ENCODE assay signal across 8 mouse cellular contexts in genomic region chr5:120505368-120505767, GRCm38 (mm10). TPM values are rescaled to one million over a fixed set of nuclear protein-coding genes. Genes with fewer than 3 reads are reported as not detected.
DNase-seq lines count a peak whose midpoint lies in the region; ATAC-seq and TF ChIP-seq lines count a peak whose summit lies in the region.

No protein-coding gene starts in this region.

- TF ChIP-seq RAD21 in MEL (IDR thresholded peaks at IDR 0.05; ENCODE audit: low read depth, low read length), result peak; percentile 79

- peak in 1 of 2 experiments; percentile 54; a peak in 2 of 4 replicates for TF ChIP-seq POLR2A in MEL (IDR thresholded peaks at IDR 0.05; ENCODE audit: control insufficient read depth in 1 of 2, insufficient read depth in 1 of 2, low read depth in 1 of 2, low read length in 2 of 2, poor library complexity in 1 of 2)

- WGBS in forebrain, embryonic 11.5 days, result 21% methylated on average over 16 of the region's 16 CpGs
- 17% methylated on average over 16 of the region's 16 CpGs for WGBS in lung, embryonic 15.5 days

- H3K27ac ChIP-seq in MEL (ENCODE audit: control insufficient read depth, low read depth, low read length), result no peak overlapping the region
- no peak overlapping the region for H3K27ac ChIP-seq in brown adipose tissue, adult 24 weeks (replicated peaks; ENCODE audit: low read depth, low read length)
- no peak overlapping the region for H3K27ac ChIP-seq in forebrain, embryonic 11.5 days (ENCODE audit: low read depth, low read length)
- H3K27ac ChIP-seq in lung, embryonic 15.5 days, result no peak overlapping the region

- H3K4me3 ChIP-seq in MEL (ENCODE audit: control insufficient read depth in 1 of 2, insufficient read depth in 1 of 2, low read depth in 2 of 2, low read length in 2 of 2), result peak overlapping the region; percentile 61 to 75
- peak overlapping the region; percentile 3; the same call in 1 of the 2 replicates for H3K4me3 ChIP-seq in brown adipose tissue, adult 24 weeks (ENCODE audit: insufficient read depth, low read depth, low read length)
- no peak overlapping the region for H3K4me3 ChIP-seq in forebrain, embryonic 11.5 days (ENCODE audit: low read depth, low read length)
- no peak overlapping the region for H3K4me3 ChIP-seq in lung, embryonic 15.5 days

- H3K36me3 ChIP-seq in MEL (ENCODE audit: control insufficient read depth in 1 of 2, insufficient read depth in 2 of 2, low read length in 2 of 2), result peaks cover 0 to 4% of the 10 kb centered on the region in 2 experiments; a peak in 1 of 4 replicates
- H3K36me3 ChIP-seq in forebrain, embryonic 11.5 days (ENCODE audit: control insufficient read depth, insufficient read depth, low read length), result no peaks in the 10 kb centered on the region
- no peaks in the 10 kb centered on the region for H3K36me3 ChIP-seq in lung, embryonic 15.5 days

- H3K9ac ChIP-seq in MEL (ENCODE audit: control insufficient read depth, low read depth, low read length, poor library complexity, severe bottlenecking), result peak overlapping the region; percentile 63
- H3K9ac ChIP-seq in forebrain, embryonic 11.5 days (ENCODE audit: low read length), result no peak overlapping the region
- no peak overlapping the region for H3K9ac ChIP-seq in lung, embryonic 15.5 days

- no peaks in the 10 kb centered on the region for H3K9me3 ChIP-seq in MEL (replicated peaks; ENCODE audit: insufficient read depth, low read length)
- H3K9me3 ChIP-seq in forebrain, embryonic 11.5 days (ENCODE audit: control insufficient read depth, low read length), result no peaks in the 10 kb centered on the region
- no peaks in the 10 kb centered on the region for H3K9me3 ChIP-seq in lung, embryonic 15.5 days

- TF ChIP-seq CTCF in MEL (IDR thresholded peaks at IDR 0.05 in 2 of 3, conservative IDR thresholded peaks at IDR 0.05 in 1 of 3; ENCODE audit: control insufficient read depth in 1 of 3, insufficient read depth in 1 of 3, low read depth in 2 of 3, low read length in 3 of 3, poor library complexity in 1 of 3, severe bottlenecking in 1 of 3), result peak; percentile 89 to 98 (median 96)

- no peaks in the 10 kb centered on the region for H3K27me3 ChIP-seq in MEL (ENCODE audit: control insufficient read depth in 1 of 2, insufficient read depth in 2 of 2, low read length in 2 of 2)
- no peaks in the 10 kb centered on the region for H3K27me3 ChIP-seq in forebrain, embryonic 11.5 days (ENCODE audit: control insufficient read depth, insufficient read depth, low read length)
- no peaks in the 10 kb centered on the region for H3K27me3 ChIP-seq in lung, embryonic 15.5 days

- intact Hi-C loops in heart, postnatal 10 days (cut with DNase I), result loop anchor here (1.0 to 5.0 kb wide), 3 partner anchors 82 to 167 kb away; partner anchors contain the start of genes Iqcd and Tpcn1

- H3K4me1 ChIP-seq in MEL (ENCODE audit: control insufficient read depth in 1 of 2, insufficient read depth in 2 of 2, low read length in 2 of 2), result peaks cover 0 to 10% of the 10 kb centered on the region in 2 experiments
- peaks cover 7% of the 10 kb centered on the region; the same call in 1 of the 2 replicates for H3K4me1 ChIP-seq in brown adipose tissue, adult 24 weeks (ENCODE audit: control insufficient read depth, insufficient read depth, insufficient read length, low read length)
- H3K4me1 ChIP-seq in forebrain, embryonic 11.5 days (replicated peaks; ENCODE audit: control insufficient read depth, insufficient read depth, low read length), result peaks cover 9% of the 10 kb centered on the region; the same call in 1 of the 2 replicates
- peaks cover 30% of the 10 kb centered on the region for H3K4me1 ChIP-seq in lung, embryonic 15.5 days

- H3K4me2 ChIP-seq in forebrain, embryonic 11.5 days (ENCODE audit: low read depth, low read length, severe bottlenecking), result peak overlapping the region; percentile 24; the same call in 1 of the 2 replicates
- peak overlapping the region; percentile 16 for H3K4me2 ChIP-seq in lung, embryonic 15.5 days

- DNase-seq in MEL (ENCODE audit: low read depth, low spot score), result peak; percentile 88
- peak; percentile 87 for DNase-seq in forebrain, embryonic 11.5 days (ENCODE audit: low spot score)
- peak; percentile 84 to 88 for DNase-seq in heart, postnatal 10 days
- peak; percentile 45 to 85 for DNase-seq in layer of hippocampus, adult 18-20 months (ENCODE audit: low spot score in 2 of 2)
- DNase-seq in retina, postnatal 7 days (ENCODE audit: low read depth, low spot score), result peak; percentile 34
- DNase-seq in urinary bladder, postnatal 14 days (ENCODE audit: low spot score), result peak; percentile 83

- peaks cover 13% of the 10 kb centered on the region for H3K79me2 ChIP-seq in MEL (ENCODE audit: control insufficient read depth, insufficient read depth, low read length, poor library complexity)

- no peak for TF ChIP-seq EP300 in MEL (IDR thresholded peaks at IDR 0.05; ENCODE audit: low read depth in 1 of 2, low read length in 2 of 2)

- no peak for ATAC-seq in forebrain, embryonic 11.5 days (replicated peaks; ENCODE audit: low FRiP score)
- ATAC-seq in lung, embryonic 15.5 days (ENCODE audit: borderline replicate concordance, extremely low read depth, low FRiP score, low TSS enrichment), result no peak

TF ChIP-seq in MEL, 35 proteins besides CTCF, POLR2A, EP300 and RAD21 (continues in another document):
- no peak for TF ChIP-seq TAL1 (IDR thresholded peaks at IDR 0.05; ENCODE audit: low read length)
- TF ChIP-seq MXI1 (IDR thresholded peaks at IDR 0.05; ENCODE audit: low read depth, low read length), result peak; percentile 66; the same call in 1 of the 2 replicates
- no peak for TF ChIP-seq MAZ (IDR thresholded peaks at IDR 0.05; ENCODE audit: low read depth, low read length)
- TF ChIP-seq HCFC1 (IDR thresholded peaks at IDR 0.05; ENCODE audit: low read depth, low read length), result peak; percentile 46; the same call in 1 of the 2 replicates
- TF ChIP-seq SMC3 (IDR thresholded peaks at IDR 0.05; ENCODE audit: low read depth, low read length), result peak; percentile 95
- TF ChIP-seq SIN3A (IDR thresholded peaks at IDR 0.05; ENCODE audit: low read length), result peak; percentile 48; the same call in 1 of the 2 replicates
- TF ChIP-seq USF1 (IDR thresholded peaks at IDR 0.05; ENCODE audit: low read depth, low read length), result no peak
- no peak for TF ChIP-seq ZKSCAN1 (IDR thresholded peaks at IDR 0.05; ENCODE audit: low read depth, low read length)
- peak; percentile 45; the same call in 1 of the 2 replicates for TF ChIP-seq MYC (IDR thresholded peaks at IDR 0.05; ENCODE audit: low read depth, low read length)
- TF ChIP-seq MAFK (IDR thresholded peaks at IDR 0.05; ENCODE audit: borderline replicate concordance, low read depth, low read length), result no peak
- TF ChIP-seq TCF12 (IDR thresholded peaks at IDR 0.05; ENCODE audit: low read depth, low read length), result no peak
- TF ChIP-seq GABPA (IDR thresholded peaks at IDR 0.05; ENCODE audit: low read depth, low read length), result no peak
- no peak for TF ChIP-seq CHD1 (IDR thresholded peaks at IDR 0.05; ENCODE audit: low read depth, low read length)
- no peak for TF ChIP-seq POLR2AphosphoS5 (IDR thresholded peaks at IDR 0.05; ENCODE audit: borderline replicate concordance, low read depth, low read length)
- TF ChIP-seq E2F4 (IDR thresholded peaks at IDR 0.05; ENCODE audit: borderline replicate concordance, low read depth, low read length), result no peak

RNA-seq across cellular contexts. Expression of gene Plbd2, which starts 1.9 kb away (rescaled TPM):
- 9.2 and 10.1 TPM in 2 replicates for total RNA-seq in MEL (2012; rRNA removed)
- polyA plus RNA-seq in MEL (2012; ENCODE audit: insufficient read depth in 1 of 2, insufficient read length in 2 of 2, low read depth in 1 of 2, low replicate concordance in 2 of 2, missing spikeins in 1 of 2), result 10 to 100 TPM in 1 of 2 experiments, not detected in 1; 30.5 TPM
- 20.4 and 22.8 TPM in 2 replicates for polyA plus RNA-seq in brown adipose tissue, adult 24 weeks (2012; ENCODE audit: insufficient read depth, insufficient read length, missing spikeins)
- polyA plus RNA-seq in forebrain, embryonic 11.5 days (2014; fragmentation: Nextera tagmentation; extraction: Ambion mirVana), result 29.8 and 31.2 TPM in 2 replicates
- total RNA-seq in heart, postnatal 10 days (2021), result 10 to 100 TPM; 45.6 to 45.8 TPM
- 10 to 100 TPM; 55.8 to 56.5 TPM for total RNA-seq in layer of hippocampus, adult 18-20 months (2021)
- polyA plus RNA-seq in lung, embryonic 15.5 days (2015; fragmentation: Nextera tagmentation; extraction: Ambion mirVana), result 52.6 and 56.1 TPM in 2 replicates

RNA-seq across cellular contexts. Expression of gene Slc8b1, which starts 5.6 kb away (rescaled TPM):
- 2.3 and 2.7 TPM in 2 replicates for total RNA-seq in MEL (2012; rRNA removed)
- polyA plus RNA-seq in MEL (2012; ENCODE audit: insufficient read depth in 1 of 2, insufficient read length in 2 of 2, low read depth in 1 of 2, low replicate concordance in 2 of 2, missing spikeins in 1 of 2), result 1 to 10 TPM in 1 of 2 experiments, not detected in 1; 5.9 TPM
- 4.3 and 5.7 TPM in 2 replicates for polyA plus RNA-seq in brown adipose tissue, adult 24 weeks (2012; ENCODE audit: insufficient read depth, insufficient read length, missing spikeins)
- 2.9 and 3.3 TPM in 2 replicates for polyA plus RNA-seq in forebrain, embryonic 11.5 days (2014; fragmentation: Nextera tagmentation; extraction: Ambion mirVana)
- 10 to 100 TPM in 1 of 2 experiments, 1 to 10 TPM in 1; 8.3 to 12.6 TPM for total RNA-seq in heart, postnatal 10 days (2021)
- total RNA-seq in layer of hippocampus, adult 18-20 months (2021), result 10 to 100 TPM in 1 of 2 experiments, 1 to 10 TPM in 1; 7.8 to 11.8 TPM
- 6.6 and 6.7 TPM in 2 replicates for polyA plus RNA-seq in lung, embryonic 15.5 days (2015; fragmentation: Nextera tagmentation; extraction: Ambion mirVana)

RNA-seq across cellular contexts. Expression of gene Sds, which starts 29.0 kb away (rescaled TPM):
- total RNA-seq in MEL (2012; rRNA removed), result not detected in 2 replicates
- under 1 TPM in 1 of 2 experiments, not detected in 1; 0.17 TPM for polyA plus RNA-seq in MEL (2012; ENCODE audit: insufficient read depth in 1 of 2, insufficient read length in 2 of 2, low read depth in 1 of 2, low replicate concordance in 2 of 2, missing spikeins in 1 of 2)
- polyA plus RNA-seq in brown adipose tissue, adult 24 weeks (2012; ENCODE audit: insufficient read depth, insufficient read length, missing spikeins), result not detected in 2 replicates
- polyA plus RNA-seq in forebrain, embryonic 11.5 days (2014; fragmentation: Nextera tagmentation; extraction: Ambion mirVana), result not detected in 2 replicates
- total RNA-seq in heart, postnatal 10 days (2021), result not detected
- total RNA-seq in layer of hippocampus, adult 18-20 months (2021), result under 1 TPM; 0.33 to 0.69 TPM
- not detected in 2 replicates for polyA plus RNA-seq in lung, embryonic 15.5 days (2015; fragmentation: Nextera tagmentation; extraction: Ambion mirVana)

RNA-seq across cellular contexts. Expression of gene Sdsl, which starts 32.8 kb away (rescaled TPM):
- total RNA-seq in MEL (2012; rRNA removed), result 8.2 and 12.1 TPM in 2 replicates
- 10 to 100 TPM in 1 of 2 experiments, not detected in 1; 21.0 TPM for polyA plus RNA-seq in MEL (2012; ENCODE audit: insufficient read depth in 1 of 2, insufficient read length in 2 of 2, low read depth in 1 of 2, low replicate concordance in 2 of 2, missing spikeins in 1 of 2)
- polyA plus RNA-seq in brown adipose tissue, adult 24 weeks (2012; ENCODE audit: insufficient read depth, insufficient read length, missing spikeins), result 22.0 and 25.5 TPM in 2 replicates
- 4.5 and 6.0 TPM in 2 replicates for polyA plus RNA-seq in forebrain, embryonic 11.5 days (2014; fragmentation: Nextera tagmentation; extraction: Ambion mirVana)
- total RNA-seq in heart, postnatal 10 days (2021), result 10 to 100 TPM in 1 of 2 experiments, 1 to 10 TPM in 1; 9.1 to 11.2 TPM
- 1 to 10 TPM; 7.5 to 8.0 TPM for total RNA-seq in layer of hippocampus, adult 18-20 months (2021)
- polyA plus RNA-seq in lung, embryonic 15.5 days (2015; fragmentation: Nextera tagmentation; extraction: Ambion mirVana), result 7.3 and 7.6 TPM in 2 replicates

Comparison
In these comparisons a context has a peak if more than half of its experiments do, and no peak if none do; other contexts are left out.
1. DNase-seq: peak in every context shown above with its lines; median percentile 88 in MEL; 87 in forebrain, embryonic 11.5 days; 86 in heart, postnatal 10 days; 83 in urinary bladder, postnatal 14 days; 65 in layer of hippocampus, adult 18-20 months; 34 in retina, postnatal 7 days.
2. H3K4me3 ChIP-seq: peak in MEL (2 of 2) and brown adipose tissue, adult 24 weeks (single experiment); none in forebrain, embryonic 11.5 days (single experiment) and lung, embryonic 15.5 days (single experiment).